Mouse (Mus musculus): ENCODE data around the gene Cacna1s.

DNA sequence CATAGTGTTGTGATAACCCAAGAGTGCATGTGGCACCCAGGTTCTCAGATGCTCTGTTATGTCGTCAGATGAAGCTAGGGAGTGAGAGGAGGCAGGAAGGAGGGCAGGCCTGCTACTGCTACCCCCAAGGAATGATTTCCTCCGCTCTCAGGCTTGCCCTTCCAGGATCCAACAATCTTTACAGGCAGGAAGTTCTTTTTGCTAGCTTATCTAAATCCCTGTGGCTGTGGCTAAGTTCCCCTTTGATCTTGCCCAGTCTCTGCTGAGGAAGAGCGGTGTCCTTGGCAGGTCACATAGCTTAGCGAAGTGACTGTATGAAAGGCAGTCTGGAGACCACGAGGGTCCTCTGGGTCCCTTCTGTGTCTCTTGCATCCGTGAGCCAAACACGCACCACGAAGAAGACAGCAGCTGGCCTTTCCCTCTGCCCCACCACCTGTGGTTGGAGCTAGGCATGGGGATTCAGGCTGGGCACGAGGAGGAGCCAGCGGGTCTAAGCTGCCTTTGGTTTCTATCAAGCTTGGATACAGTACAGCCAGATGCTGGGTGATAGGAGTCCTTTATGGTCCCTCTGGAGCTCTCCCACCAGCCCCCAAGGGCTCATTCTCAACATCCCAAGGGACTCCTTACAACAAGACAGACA is 85.8 kb downstream of the Cacna1s start:
- TF ChIP-seq POLR2A (IDR thresholded peaks at IDR 0.05; ENCODE audit: insufficient read depth, low read length) (no peak), CTCF (IDR thresholded peaks at IDR 0.05; ENCODE audit: low read depth, low read length) (no peak), EP300 (IDR thresholded peaks at IDR 0.05; ENCODE audit: insufficient read depth, low read depth, low read length) (no peak)

Data from ES-Bruce4 (cell line).